Mouse (Mus musculus) liver, embryonic 14.5 days (tissue): ENCODE data around the gene Slc47a2. TPM values are rescaled to one million over a fixed set of nuclear protein-coding genes. Genes with fewer than 3 reads are reported as not detected.

ENCODE experiments used
- ATAC-seq: fragments of 200-750 bp; cut with Nextera tagmentation; 2 replicates; pipeline ENCODE4 v1.8.0; 2017; ENCODE audit warnings: moderate number of reproducible peaks, mild to moderate bottlenecking, moderate library complexity; ENCODE audit not compliant: insufficient read depth
- DNase-seq, 3 experiments: peaks; one replicate each; pipeline ENCODE4 v3.0.0-alpha.2; 2012 to 2013; ENCODE audit warnings: low read depth in 3 of 3, low spot score in 3 of 3
- H3K27ac ChIP-seq: fragments of 300-500 bp; sonication (generic); 2 replicates; pipeline ENCODE4 v1.5.1; 2014; ENCODE audit warnings: moderate library complexity, mild to moderate bottlenecking, control low read depth, inconsistent platforms
- H3K27me3 ChIP-seq: fragments of 300-500 bp; sonication (generic); 2 replicates; pipeline ENCODE4 v1.6.1; 2014; ENCODE audit warnings: mild to moderate bottlenecking, low read length, moderate library complexity; ENCODE audit not compliant: control insufficient read depth, insufficient read depth
- H3K36me3 ChIP-seq: fragments of 300-500 bp; sonication (generic); replicated peaks from 2 replicates; pipeline ENCODE4 v1.6.1; 2014; ENCODE audit warnings: low read depth; ENCODE audit not compliant: control insufficient read depth, insufficient read depth
- H3K4me1 ChIP-seq, 2 experiments: fragments of 200-500 bp in 1 of 2; fragments of 300-500 bp in 1 of 2; sonication (generic) in 1 of 2; replicated peaks; 2 replicates each; pipeline ENCODE4 v1.6.1; 2012 to 2014; ENCODE audit warnings: antibody characterized with exemption in 1 of 2, inconsistent platforms in 1 of 2, low read length in 1 of 2; ENCODE audit not compliant: control insufficient read depth in 2 of 2, insufficient read depth in 2 of 2
- H3K4me2 ChIP-seq: fragments of 300-500 bp; sonication (generic); 2 replicates; pipeline ENCODE4 v1.6.1; 2014; ENCODE audit warnings: low read depth, mild to moderate bottlenecking, control low read depth, moderate library complexity
- H3K4me3 ChIP-seq, 2 experiments: fragments of 200-500 bp in 1 of 2; fragments of 300-500 bp in 1 of 2; sonication (generic) in 1 of 2; 2 replicates each; pipeline ENCODE4 v1.5.1; 2012 to 2014; ENCODE audit warnings: low read depth in 2 of 2, low read length in 2 of 2, mild to moderate bottlenecking in 2 of 2, control low read depth in 1 of 2, inconsistent platforms in 1 of 2, moderate library complexity in 1 of 2; ENCODE audit not compliant: insufficient read depth in 1 of 2
- H3K9ac ChIP-seq: fragments of 300-500 bp; sonication (generic); replicated peaks from 2 replicates; pipeline ENCODE4 v1.6.1; 2014; ENCODE audit warnings: mild to moderate bottlenecking, control low read depth, moderate library complexity
- H3K9me3 ChIP-seq: fragments of 300-500 bp; sonication (generic); 2 replicates; pipeline ENCODE4 v1.6.1; 2016; ENCODE audit warnings: low read length, mixed read lengths; ENCODE audit not compliant: control insufficient read depth
- CTCF ChIP-seq: IDR thresholded peaks from 2 replicates; pipeline ENCODE4 v1.5.1; 2016; ENCODE audit warnings: antibody characterized with exemption, low read depth, control low read depth
- EP300 ChIP-seq: IDR thresholded peaks from 2 replicates; pipeline ENCODE4 v1.6.1; 2016; ENCODE audit warnings: antibody characterized with exemption, low read depth
- WGBS: fragments of 180-500 bp; shearing (Covaris S2); extraction: QIAGEN DNeasy Blood & Tissue Kit; methylation state at CpG from one replicate; pipeline ENCODE4 v1.1.7; 2014; ENCODE audit not compliant: insufficient replicate concordance; 5-methylcytosine and 5-hydroxymethylcytosine counted together
- polyA plus RNA-seq, 2 experiments: library from polyadenylated mRNA; depleted of rRNA in 1 of 2; stranded (reverse) in 1 of 2; unstranded in 1 of 2; fragments of >200 nt; fragmentation: Nextera tagmentation in 1 of 2; extraction: Ambion mirVana in 1 of 2; gene quantifications; 2 replicates each; pipeline versions ENCODE4 v1.2.1 to v1.2.3; 2012 to 2014

Slc47a2 gene
- polyA plus RNA-seq, 2 experiments, result 0.10 to 0.21 TPM

GRCm38 (mm10) chr11:61294431-61294830 lies 48.2 kb downstream of the Slc47a2 start:
- Histone ChIP-seq H3K4me2 (no peak overlapping the region), H3K4me1 (no peaks in the 10 kb centered on the region), H3K9me3 (no peaks in the 10 kb centered on the region), H3K4me3 (no peak overlapping the region), H3K36me3 (no peaks in the 10 kb centered on the region), H3K27ac (no peak overlapping the region), H3K27me3 (no peaks in the 10 kb centered on the region), H3K9ac (no peak overlapping the region)
- DNase-seq, result no peak
- 33% methylated on average over 3 of the region's 3 CpGs for WGBS
- TF ChIP-seq EP300 (no peak), CTCF (no peak)
- ATAC-seq, result no peak

DNA sequence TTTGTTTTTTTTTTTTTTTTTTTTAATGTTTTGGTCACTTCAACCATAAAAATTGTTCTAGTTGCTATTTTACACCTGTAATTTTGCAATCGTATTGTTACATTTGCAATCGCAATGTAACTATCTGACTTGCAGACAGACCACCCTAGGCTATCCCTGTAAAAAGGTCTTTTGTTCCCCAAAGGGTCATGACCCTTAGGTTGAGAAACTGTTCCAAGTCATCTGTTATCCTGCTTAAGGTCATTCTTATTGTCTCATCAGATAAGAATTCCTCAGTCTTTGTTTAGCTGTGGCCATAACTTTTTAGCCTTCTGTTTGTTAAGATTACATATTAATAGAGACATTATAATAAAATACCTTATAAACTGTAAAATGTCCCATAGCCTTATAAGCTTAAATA lies 49.4 kb downstream of the Slc47a2 start:
- Histone ChIP-seq H3K36me3 (no peaks in the 10 kb centered on the region), H3K4me2 (no peak overlapping the region), H3K4me3 (no peak overlapping the region), H3K27me3 (no peaks in the 10 kb centered on the region), H3K9me3 (no peaks in the 10 kb centered on the region), H3K4me1 (no peaks in the 10 kb centered on the region), H3K9ac (no peak overlapping the region), H3K27ac (no peak overlapping the region)
- TF ChIP-seq CTCF (no peak), EP300 (no peak)
- WGBS, result 76% methylated on average over 2 of the region's 2 CpGs
- DNase-seq, result no peak
- ATAC-seq, result no peak

DNA sequence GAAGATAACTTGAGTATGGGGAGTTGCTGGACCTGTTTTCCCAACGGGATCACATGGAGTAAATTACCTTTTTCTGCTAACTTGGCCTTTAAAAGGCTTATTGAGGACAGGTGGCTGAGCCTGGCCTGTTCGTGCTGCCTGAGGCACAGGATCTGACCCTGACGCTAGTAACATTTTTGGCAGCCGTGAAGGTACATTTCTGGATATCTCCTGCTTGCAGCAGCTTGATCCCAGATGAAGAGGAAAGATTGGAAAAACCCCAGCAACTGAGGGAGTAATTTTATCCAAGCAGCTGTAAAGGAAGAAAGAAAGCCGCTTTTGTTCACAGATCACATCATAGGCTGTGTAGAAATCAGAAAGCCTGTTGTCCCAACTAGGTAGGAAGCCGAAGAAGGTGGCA lies 58.3 kb downstream of the Slc47a2 start:
- WGBS, result 65% methylated on average over 6 of the region's 6 CpGs
- ATAC-seq (no peak), DNase-seq (no peak)
- no peaks in the 10 kb centered on the region for H3K9me3 ChIP-seq
- TF ChIP-seq EP300 (no peak), CTCF (no peak)
- H3K4me2 ChIP-seq, result no peak overlapping the region
- H3K4me3 ChIP-seq, result no peak overlapping the region
- H3K27ac ChIP-seq, result no peak overlapping the region
- no peak overlapping the region for H3K9ac ChIP-seq
- no peaks in the 10 kb centered on the region for H3K27me3 ChIP-seq
- no peaks in the 10 kb centered on the region for H3K36me3 ChIP-seq
- H3K4me1 ChIP-seq, result no peaks in the 10 kb centered on the region

- H3K4me2 ChIP-seq, result no peak overlapping the region
- no peaks in the 10 kb centered on the region for H3K27me3 ChIP-seq
- no peaks in the 10 kb centered on the region for H3K36me3 ChIP-seq
- no peak overlapping the region for H3K27ac ChIP-seq
- no peaks in the 10 kb centered on the region for H3K9me3 ChIP-seq
- H3K9ac ChIP-seq, result no peak overlapping the region
- DNase-seq (no peak), ATAC-seq (no peak)
- TF ChIP-seq CTCF (no peak), EP300 (no peak)
- WGBS, result 56% methylated on average over 10 of the region's 10 CpGs
- no peaks in the 10 kb centered on the region for H3K4me1 ChIP-seq
- H3K4me3 ChIP-seq, result no peak overlapping the region
Observed at GRCm38 (mm10) chr11:61283414-61284049, 59.1 kb downstream of the Slc47a2 start.

DNA sequence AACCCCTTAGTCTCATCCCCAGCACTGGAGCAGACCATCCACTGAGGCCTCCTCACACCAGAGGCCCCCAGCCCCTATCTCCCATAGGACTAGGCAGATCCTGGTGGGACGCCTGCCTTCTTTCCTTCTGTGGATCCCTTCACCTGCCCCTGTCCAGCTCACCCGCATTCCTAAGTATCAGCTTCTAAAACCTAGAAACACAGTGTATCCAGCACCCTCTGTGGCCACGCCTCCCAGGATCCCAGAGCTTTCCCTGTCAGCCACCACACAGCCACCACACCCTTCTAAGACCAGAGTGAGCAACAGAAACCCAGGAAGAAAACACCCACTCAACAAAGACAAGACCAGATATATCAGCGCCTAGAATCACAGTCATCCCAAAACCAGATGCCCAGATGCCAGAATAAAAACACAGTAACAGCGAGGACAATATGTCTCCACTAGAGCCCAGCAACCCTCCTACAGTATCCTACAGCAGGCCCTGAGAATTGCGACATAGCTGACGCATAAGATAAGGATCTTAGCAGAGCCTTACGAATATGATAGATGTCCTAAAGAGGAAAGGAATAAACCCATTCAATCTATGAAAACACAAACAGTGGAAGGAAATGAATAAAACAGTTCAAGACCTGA lies 64.1 kb downstream of the Slc47a2 start:
- TF ChIP-seq CTCF (no peak), EP300 (no peak)

More for the DNA sequence above, 64.1 kb downstream of the Slc47a2 start:
- H3K9me3 ChIP-seq, result no peaks in the 10 kb centered on the region
- no peak overlapping the region for H3K4me2 ChIP-seq
- ATAC-seq (no peak), DNase-seq (no peak)
- H3K27me3 ChIP-seq, result no peaks in the 10 kb centered on the region
- H3K4me1 ChIP-seq, result peaks cover 3 to 12% of the 10 kb centered on the region in 2 experiments; a peak in 3 of 4 replicates
- no peak overlapping the region for H3K27ac ChIP-seq
- H3K9ac ChIP-seq, result no peak overlapping the region
- WGBS, result 46% methylated on average over 8 of the region's 8 CpGs
- no peak overlapping the region for H3K4me3 ChIP-seq
- no peaks in the 10 kb centered on the region for H3K36me3 ChIP-seq
